Mouse (Mus musculus) hindbrain, embryonic 14.5 days (tissue): Measurements from ENCODE around the gene Ttc21b. TPM values are rescaled to one million over a fixed set of nuclear protein-coding genes. Genes with fewer than 3 reads are reported as not detected.

ENCODE experiments used
- polyA plus RNA-seq: library from polyadenylated mRNA; unstranded; fragments of >200 nt; fragmentation: Nextera tagmentation; extraction: Ambion mirVana; gene quantifications from 2 replicates; pipeline ENCODE4 v1.2.1, GENCODE M21; 2014

Gene Ttc21b
- polyA plus RNA-seq, 1 experiment from 2014 or later, result 13.6 TPM

Other genes starting within 250 kb of the Ttc21b start
- 0.70 and 1.4 TPM in 2 replicates for gene Galnt3, start 131.6 kb downstream of the Ttc21b start, polyA plus RNA-seq
- gene Scn1a, start 184.2 kb upstream of the Ttc21b start, polyA plus RNA-seq, result 18.7 and 19.2 TPM in 2 replicates